Mouse (Mus musculus): ENCODE data around the gene Ip6k3.

DNA sequence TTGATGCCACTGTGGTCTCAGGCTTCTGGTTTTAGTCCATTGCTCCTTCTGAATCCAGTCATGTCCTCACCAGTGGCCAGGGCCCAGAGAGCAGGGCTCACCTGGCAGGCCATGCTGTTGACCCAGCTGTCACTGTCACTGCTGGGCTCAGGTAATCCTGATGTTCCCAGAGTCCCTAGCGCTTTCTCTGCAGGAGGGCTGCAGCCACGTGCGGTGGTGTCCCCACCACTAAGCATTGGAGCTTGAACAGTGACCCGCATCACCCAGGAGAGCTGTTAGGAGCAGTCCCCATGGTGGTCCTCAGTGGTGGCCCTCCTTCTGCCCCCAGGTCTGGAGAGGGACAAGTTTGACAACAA is 48.1 kb downstream of the Ip6k3 start:
- TF ChIP-seq POLR2A (IDR thresholded peaks at IDR 0.05; ENCODE audit: insufficient read length, low read depth) (no peak), POLR2AphosphoS2 (IDR thresholded peaks at IDR 0.05; ENCODE audit: insufficient read length, low read depth) (no peak), MYOD1 (IDR thresholded peaks at IDR 0.05; ENCODE audit: control insufficient read depth in 1 of 3, insufficient read length in 2 of 3, low read depth in 2 of 3) (peak in 1 of 3 experiments; percentile 39), USF1 (IDR thresholded peaks at IDR 0.05; ENCODE audit: low read depth) (no peak)

All from myocyte (in vitro differentiated cells).